Mouse (Mus musculus) adrenal gland, postnatal 25 days (tissue): Measurements from ENCODE around the gene Dhrs1. TPM values are rescaled to one million over a fixed set of nuclear protein-coding genes. Genes with fewer than 3 reads are reported as not detected.
A peak's percentile ranks its signal among the peaks of the same experiment; 100 is the strongest.

ENCODE experiments used
- DNase-seq: peaks from one replicate; pipeline ENCODE4 v3.0.0; 2021; ENCODE audit warnings: mixed read lengths
- long read RNA-seq: library from polyadenylated mRNA; stranded (forward); transcript quantifications from one replicate; pipeline ENCODE4 v2.0.0, GENCODE M21; 2021
- total RNA-seq: library from RNA; stranded (reverse); gene quantifications from 2 replicates; pipeline ENCODE4 v1.2.3, GENCODE M21; 2021

The Dhrs1 gene
- 75.8 and 77.4 TPM in 2 replicates for total RNA-seq
- long read RNA-seq, transcript Dhrs1-201 (9 exons, 1,477 nt): major isoform, 97 of 101 reads
- long read RNA-seq, partial matches to known transcripts: 1 of 101 reads
- long read RNA-seq, other reads (novel, unspliced or antisense): 1 of 101 reads

DNA sequence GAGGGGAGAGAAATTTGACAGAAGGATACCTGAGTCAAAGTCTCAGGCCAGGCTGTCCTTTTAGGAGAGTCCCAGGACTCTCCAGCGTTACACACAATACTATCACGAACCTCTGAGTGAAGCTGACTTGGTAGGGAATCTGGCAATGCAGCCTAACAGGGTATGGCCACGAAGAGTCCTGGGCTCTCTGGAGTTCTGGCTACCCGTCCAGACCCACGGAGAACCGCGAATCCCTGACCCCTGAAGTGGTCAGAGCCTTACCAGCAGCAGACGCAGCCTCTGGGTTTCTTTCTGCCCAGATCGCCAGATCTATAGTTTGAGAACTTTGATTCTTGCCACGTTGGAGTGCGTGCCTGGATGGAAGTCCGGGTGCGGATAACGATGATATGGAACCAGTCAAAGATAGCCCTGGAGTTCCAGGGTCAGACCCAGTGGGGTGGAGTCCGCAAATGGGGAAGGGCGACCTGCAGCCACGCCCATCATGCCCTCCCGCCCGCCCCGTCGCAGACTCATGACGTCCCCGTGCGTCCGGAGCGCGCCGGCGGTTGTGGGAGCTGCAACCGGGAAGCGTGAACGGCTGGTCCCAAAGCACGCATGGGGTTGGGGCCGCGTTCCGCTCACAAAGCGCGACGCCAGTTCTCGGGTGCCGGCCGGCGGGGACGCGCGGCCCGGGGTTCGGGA lies at the start of gene Dhrs1, which contains the start of gene Nop9:
Dhrs1 (minus strand) TSS at position 511 of the 681 bp plus-strand sequence.
Nop9 (plus strand) TSS at position 514 of the 681 bp plus-strand sequence.
- peak; percentile 90 for DNase-seq

GRCm38 (mm10) chr14:55793946-55794345 lies 48.5 kb upstream of the Dhrs1 start:
- DNase-seq: no peak

- DNase-seq: no peak
Measured at GRCm38 (mm10) chr14:55793461-55793860, 48.0 kb upstream of the Dhrs1 start.

GRCm38 (mm10) chr14:55788256-55789050 lies 43.0 kb upstream of the Dhrs1 start, which contains the start of gene Ripk3:
TSS of gene Ripk3 (minus strand) at chr14:55788865.
- DNase-seq: no peak

- DNase-seq: no peak
Measured at GRCm38 (mm10) chr14:55787731-55788130, 42.2 kb upstream of the Dhrs1 start.

- DNase-seq: no peak
Measured at GRCm38 (mm10) chr14:55785195-55785594, 39.7 kb upstream of the Dhrs1 start.

GRCm38 (mm10) chr14:55783958-55784235 lies 38.4 kb upstream of the Dhrs1 start, which contains the start of gene Adcy4:
TSS of gene Adcy4 (minus strand) at chr14:55784095.
- DNase-seq: no peak

- no peak for DNase-seq
Measured at GRCm38 (mm10) chr14:55783171-55783957, 37.9 kb upstream of the Dhrs1 start.

DNA sequence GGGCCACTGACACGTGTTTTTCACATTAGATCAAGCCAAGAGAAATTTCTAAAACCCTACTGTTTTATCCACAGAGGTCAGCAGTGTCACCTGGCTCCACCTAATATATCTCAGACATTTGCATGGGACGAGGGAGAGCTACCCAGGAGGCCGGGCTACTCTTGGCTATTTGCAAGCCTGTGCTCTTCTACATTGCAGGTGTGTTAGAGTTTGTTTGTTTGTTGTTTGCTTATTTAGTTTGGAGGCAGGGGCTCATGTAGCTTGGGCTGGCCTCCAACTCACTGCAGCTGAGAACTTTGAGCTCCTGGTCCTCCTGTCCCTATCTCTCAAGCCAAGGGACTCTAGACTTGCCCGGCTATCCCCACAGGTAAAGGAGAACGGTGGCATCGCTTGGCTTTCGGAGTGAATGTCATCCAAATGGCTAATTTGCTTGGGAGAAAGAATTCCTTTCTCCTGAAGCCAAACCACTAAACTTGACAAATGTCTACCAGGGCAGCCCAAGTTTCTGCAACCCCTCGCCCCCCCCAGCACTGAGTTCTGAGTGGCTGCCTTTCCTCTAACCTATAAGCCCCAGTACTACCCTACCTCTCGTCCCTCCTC lies 37.0 kb upstream of the Dhrs1 start:
- no peak for DNase-seq

- DNase-seq: peak; percentile 55
Measured at GRCm38 (mm10) chr14:55781310-55781709, 35.8 kb upstream of the Dhrs1 start.

DNA sequence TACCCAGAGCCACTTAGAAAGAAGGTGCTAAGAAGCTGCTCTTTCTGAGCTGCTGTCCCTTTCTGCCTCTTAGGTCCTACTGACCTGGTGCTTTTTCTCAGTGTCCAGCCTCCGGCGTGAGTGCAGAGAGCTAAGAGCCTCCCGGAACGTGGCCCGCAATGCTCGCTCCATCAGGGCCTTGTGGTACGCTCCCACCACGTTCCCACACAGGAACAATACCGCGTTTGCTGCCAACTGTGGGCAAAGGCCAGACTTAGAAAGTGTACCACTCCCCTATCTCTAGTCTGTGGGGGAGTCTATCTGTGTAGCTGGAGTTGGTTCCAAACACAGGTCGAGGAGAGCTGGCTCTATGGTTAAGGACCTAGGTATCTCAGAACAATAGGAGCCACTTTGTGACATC lies 35.2 kb upstream of the Dhrs1 start:
- DNase-seq: no peak

- DNase-seq: no peak
Measured at GRCm38 (mm10) chr14:55779656-55780055, 34.2 kb upstream of the Dhrs1 start.

DNA sequence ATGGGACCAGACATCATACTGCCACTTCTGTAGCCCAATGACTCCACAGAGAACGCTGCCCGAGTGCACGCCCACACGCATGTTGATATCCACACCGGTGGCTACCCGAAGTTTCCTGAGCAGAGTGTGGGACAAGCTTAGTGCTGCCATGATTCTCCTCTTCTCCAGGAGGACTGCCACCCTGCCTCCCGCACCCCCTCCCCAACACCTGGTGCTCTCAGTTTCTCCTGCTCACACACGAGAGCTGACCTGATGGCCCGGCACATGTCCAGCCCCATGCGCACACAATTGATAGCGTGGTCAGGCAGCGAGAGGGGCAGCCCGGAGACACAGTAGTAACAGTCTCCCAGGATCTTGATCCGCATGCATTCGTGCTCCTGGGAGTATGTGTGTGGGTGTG lies 33.2 kb upstream of the Dhrs1 start:
- no peak for DNase-seq

- DNase-seq: no peak
Measured at GRCm38 (mm10) chr14:55777806-55778205, 32.3 kb upstream of the Dhrs1 start.

GRCm38 (mm10) chr14:55777176-55777575 lies 31.7 kb upstream of the Dhrs1 start:
- DNase-seq: no peak

- no peak for DNase-seq
Measured at GRCm38 (mm10) chr14:55776711-55777110, 31.2 kb upstream of the Dhrs1 start.

DNA sequence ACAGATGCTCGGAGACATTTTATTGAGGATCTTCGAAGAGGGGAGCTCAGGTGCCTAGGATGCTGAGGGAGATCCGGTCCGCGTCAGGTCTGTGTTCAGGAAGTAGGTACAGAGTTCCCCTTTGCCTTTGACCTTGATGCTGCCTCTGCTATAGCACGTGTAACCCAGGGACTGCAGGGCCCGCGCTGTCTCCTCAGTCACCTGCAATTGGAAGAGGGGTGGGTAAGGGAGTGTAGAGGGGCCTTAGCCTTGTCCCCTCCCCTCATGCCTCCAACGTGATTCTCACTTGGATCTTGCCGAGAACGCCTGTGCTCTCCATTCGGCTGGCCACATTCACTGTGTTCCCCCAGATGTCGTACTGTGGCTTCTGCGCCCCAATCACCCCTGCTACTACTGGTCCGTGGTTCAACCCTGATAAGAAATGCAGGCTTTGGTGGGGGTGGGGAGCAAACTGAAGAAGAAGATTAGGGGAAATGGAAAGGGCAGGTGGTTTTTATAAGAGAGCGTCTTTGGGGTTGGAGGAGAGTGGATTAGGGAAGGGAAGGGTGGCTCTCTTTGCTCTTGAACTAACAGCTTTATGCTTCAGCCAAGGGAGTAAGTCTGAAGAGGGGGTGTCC lies 23.7 kb upstream of the Dhrs1 start:
- no peak for DNase-seq

DNA sequence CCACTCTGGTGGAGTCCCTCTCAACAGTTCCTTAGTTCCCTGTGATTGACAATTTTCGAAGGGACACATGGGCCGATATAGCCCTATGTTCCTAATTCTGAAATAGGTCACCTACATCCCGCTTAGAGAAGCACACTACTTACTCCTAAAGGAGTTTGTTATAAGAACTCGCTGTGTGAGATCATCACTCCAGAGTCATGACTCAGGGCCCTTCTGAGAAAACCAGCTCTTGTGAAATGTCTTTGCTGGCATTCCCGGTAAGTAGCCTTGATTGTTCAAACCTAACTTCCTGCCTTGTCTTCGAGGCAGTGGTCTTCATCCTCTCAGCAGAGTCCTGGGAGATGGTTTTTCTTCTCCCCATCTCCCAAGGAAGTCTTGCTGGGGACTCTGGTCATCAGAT lies 23.1 kb upstream of the Dhrs1 start:
- DNase-seq: no peak

DNA sequence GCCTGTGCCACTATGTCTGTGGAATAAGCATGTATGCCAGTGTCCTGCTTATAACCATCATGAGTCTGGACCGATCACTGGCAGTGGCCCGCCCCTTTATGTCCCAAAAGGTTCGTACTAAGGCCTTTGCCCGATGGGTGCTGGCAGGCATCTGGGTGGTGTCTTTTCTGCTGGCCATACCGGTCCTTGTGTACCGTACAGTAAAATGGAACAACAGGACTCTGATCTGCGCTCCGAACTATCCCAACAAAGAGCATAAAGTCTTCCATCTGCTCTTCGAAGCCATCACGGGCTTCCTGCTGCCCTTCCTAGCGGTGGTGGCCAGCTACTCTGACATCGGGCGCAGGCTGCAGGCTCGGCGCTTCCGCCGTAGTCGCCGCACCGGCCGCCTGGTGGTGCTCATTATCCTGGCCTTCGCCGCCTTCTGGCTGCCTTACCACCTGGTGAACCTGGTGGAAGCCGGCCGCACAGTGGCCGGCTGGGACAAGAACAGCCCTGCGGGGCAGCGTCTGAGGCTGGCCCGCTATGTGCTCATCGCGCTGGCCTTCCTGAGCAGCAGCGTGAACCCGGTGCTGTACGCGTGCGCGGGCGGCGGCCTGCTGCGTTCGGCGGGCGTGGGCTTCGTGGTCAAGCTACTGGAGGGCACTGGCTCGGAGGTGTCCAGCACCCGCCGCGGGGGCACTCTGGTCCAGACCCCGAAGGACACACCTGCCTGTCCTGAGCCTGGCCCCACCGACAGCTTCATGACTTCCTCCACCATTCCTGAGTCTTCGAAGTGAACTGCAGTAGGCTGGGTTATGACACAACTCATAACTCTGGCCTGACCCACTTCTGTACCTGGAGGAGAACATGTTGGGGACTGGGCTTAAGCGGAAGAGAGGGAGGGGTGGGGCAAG lies 22.3 kb upstream of the Dhrs1 start:
- DNase-seq: peak; percentile 65

DNA sequence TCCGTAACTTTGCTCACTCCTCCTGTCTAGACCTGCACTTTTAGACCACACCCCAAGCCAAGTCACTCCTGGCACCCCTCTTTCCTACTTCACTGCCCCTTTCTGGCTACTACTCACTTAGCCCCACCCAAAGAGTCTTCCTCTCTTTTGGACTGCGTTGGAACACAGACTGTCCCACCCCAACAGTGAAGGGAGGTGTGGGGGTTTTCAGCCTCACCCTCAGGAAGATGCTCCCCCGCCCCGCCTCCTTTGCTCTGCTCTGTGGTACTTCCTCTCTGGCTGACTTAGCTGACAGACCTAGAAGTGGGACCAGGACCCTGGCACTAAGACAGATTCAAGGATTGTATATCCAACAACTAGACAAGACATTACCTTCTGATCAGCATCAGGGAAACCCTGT lies 20.2 kb upstream of the Dhrs1 start, which contains the start of gene Ltb4r1:
Ltb4r1 (plus strand) TSS at position 267 of the 400 bp plus-strand sequence.
- DNase-seq: no peak

GRCm38 (mm10) chr14:55763166-55763565 lies 17.7 kb upstream of the Dhrs1 start:
- no peak for DNase-seq
